Mouse (Mus musculus) NIH3T3 (cell line): Measurements from ENCODE around the gene Lin7b.
A peak's percentile ranks its signal among the peaks of the same experiment; 100 is the strongest.
"Not testable (repeated sequence)": the region's sequence is repeated elsewhere in the genome, so short reads cannot be mapped to it uniquely, and the experiment has no call there.

Source experiments
- DNase-seq: peaks from one replicate; pipeline ENCODE4 v3.0.0-alpha.2; 2012; ENCODE audit warnings: low read depth

Gene Lin7b

DNA sequence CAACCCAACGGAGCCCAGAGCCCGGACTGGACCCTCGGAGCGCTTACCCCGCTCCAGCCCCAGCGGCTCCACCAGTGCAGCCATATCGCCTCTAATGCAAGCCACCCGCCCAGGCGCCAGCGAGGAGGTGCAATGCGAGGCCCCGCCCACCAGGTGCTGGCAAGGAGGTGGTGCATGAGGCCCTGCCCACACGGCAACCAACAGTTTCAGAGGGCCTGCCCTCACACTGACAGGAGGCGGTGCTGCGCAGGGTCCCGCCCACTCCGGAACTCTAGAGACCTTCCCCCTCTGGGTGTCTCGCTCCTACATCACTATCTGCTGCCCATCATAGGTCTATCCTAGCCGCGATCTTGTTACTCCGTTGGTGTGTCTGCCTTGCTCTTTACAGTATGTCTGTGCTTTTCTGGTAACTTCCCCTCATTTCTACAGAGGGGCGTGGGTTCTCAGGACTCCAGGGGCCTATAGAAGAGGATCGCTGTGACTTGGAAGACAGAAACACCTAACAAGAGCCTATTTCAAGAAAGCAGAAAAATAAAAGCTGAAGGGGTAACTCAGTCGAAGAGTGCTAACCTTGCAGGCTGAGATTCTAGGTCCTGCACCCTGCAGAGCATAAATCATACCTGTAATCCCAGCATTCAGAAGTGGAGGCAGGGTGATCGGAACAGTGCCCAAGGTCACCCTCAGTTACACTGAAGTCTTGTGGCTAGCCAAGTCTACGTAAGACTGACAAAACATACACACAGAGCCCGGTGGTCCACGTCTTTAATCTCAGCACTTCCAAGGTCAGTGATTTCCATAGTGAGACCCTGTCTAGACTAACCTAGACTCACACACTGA, at the start of gene Lin7b:
Lin7b (minus strand) TSS at position 109 of the 837 bp plus-strand sequence.
- peak; percentile 28 for DNase-seq

DNA sequence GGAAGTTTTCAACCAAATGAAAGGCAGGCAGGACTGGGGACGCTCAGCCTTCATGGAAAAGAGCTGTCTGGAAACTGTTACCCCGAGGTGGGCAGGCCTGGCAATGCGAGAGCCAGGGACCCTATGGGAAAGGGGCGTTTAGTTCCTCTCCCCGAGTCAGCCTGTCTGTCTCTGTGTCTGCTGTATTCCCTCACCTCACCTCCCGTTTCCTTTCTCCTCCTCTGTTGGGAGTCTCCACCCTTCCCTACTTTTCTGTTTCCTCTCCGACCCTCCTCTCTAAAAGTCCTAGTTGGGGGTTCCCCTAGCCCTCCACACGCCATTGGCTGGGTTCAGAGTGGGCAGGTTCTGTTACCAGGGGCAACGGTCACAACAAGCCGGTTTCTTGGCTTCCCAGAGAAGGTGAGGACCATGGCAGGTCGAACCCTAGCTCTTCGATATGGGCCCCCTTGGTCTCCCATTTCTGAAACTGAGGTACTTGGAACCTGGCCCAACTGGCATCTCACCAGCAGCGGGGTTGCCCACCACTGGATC, 47.6 kb upstream of the Lin7b start:
- DNase-seq: no peak

DNA sequence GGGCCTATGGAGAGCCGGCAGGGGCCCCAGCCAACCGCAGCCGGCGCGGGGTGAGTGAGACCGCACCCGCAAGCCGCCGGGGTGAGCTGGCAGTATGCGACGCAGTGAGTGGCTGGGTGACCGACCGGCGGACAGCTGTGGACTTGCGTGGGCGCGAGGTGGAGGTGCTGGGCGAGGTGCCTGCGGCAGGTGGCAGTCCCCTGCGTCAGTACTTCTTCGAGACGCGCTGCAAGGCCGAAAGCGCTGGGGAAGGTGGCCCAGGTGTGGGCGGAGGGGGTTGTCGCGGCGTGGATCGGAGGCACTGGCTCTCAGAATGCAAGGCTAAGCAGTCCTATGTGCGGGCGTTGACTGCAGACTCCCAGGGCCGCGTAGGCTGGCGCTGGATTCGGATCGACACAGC, 45.3 kb upstream of the Lin7b start:
- DNase-seq: no peak

DNA sequence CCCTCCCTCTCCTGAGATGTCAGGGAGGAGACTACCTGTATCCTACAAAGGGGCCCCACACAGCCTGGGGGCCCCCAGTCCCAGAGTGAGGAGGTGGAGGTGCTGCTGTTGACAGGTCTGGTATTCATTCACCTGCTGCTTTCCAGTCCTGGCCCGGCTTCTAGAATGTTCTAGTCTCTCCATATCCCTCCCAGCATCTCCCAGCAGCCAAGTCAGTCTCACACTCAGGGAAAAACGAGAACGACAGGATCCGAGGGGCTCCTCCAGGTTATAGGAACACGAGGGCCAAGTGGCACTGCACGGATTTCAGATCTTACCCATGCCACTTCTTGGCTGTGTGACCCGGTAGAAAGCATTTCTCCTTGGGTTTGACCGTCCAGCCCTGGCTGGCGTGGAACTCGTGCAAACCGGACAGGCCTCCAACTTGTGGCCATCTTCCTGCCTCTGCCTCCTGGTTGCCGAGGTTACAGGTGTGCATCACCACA, 44.4 kb upstream of the Lin7b start:
- no peak for DNase-seq

DNA sequence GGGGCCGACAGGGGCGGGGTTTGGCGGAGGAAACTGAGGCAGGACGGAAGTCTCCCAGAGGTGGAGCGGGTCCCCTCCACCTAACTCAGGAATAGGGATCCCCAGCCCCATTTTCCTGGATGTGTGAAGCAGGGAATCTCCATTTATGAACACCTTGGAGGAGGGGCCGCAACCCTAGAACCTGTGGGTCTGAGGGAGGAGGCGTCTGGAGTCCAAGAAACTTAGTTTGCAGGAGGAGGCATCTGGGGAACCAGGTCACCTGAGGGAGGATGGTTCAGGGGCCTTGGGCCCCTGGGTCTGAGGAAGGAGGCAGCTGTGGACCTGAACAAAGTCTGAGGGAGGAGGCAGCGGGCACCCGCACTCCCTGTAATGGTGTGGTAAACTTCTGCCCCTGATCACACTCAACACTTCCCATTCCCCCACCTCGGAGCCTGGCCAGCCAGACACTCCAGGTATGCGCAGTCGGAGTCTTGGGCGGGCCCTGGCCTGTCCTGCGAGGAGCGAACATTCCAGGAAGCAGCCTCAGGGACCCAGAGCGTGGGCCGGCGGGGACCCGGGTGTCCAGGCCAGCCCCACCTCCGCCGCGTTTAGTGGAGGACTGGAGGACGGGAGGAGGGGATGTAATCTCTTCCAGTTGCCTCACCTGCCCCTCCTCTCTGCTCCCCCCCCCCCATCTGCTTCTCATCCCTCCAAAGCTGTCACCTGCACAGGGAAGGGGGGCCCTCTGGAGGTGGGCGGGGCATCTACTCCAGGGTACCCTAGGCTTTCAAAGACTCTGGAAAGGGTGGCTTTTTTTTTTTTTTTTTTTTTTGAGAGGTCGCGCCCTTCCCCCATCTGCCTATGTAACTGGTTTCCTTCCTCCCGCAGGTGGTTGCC, 43.7 kb upstream of the Lin7b start:
- no peak for DNase-seq

DNA sequence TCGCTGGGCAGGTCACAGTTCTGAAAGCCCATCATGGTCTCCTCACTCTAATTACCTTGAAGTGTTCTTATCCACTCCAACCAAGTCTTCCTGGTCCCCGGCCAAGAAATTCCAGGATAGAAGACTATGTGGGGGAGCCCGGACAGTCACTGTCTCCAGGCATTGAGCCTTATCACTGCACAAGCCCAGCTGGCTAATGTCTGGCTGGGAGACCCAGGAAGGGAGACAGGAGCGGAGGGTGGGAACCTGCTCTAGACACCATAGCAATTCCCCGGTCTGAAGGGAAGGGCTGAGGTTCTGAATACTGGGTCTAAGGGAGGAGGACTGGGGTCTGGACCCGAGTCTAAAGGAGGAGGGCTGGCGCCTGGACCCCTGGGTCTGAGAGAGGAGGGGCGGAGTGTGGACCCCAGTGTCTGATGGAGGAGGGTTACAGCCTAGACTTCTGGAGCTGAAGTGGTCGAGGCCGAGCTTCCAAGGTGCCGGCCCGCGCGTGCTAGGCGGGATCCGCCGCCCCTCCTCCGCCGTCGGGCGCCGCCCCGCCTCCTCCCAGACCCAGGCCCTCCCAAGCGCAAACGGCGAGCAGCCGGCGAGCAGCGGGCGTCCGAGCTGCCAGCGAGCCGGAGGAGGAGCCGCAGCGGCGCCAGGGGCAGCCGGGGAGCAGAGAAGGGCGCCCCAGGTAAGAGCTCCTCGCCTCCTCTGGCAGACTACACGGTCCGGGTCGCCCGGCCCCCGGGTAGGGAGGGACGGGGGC, 42.9 kb upstream of the Lin7b start, which contains the start of gene Ntf5:
Ntf5 (plus strand) TSS at position 583 of the 751 bp plus-strand sequence.
- DNase-seq: peak; percentile 46

DNA sequence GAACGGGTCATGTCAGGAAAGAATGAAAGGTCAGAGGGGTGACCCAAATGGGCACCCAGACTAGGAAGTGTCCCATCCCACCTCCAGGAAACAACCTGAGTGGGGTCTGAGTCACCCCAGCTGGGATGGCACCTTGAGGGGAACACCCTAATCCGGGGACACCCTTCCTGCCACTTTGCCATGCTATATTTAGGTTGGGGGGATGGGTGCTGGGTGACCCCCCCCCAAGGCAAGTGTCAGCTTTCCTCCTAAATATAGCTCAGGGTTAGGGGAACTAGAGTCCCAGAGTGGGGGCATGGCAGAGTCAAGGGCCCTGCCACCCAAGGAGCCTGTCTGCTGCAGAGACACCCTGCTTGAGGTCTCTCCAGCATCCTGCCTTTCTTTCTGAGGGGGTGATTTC, 42.0 kb upstream of the Lin7b start:
- DNase-seq: no peak

DNA sequence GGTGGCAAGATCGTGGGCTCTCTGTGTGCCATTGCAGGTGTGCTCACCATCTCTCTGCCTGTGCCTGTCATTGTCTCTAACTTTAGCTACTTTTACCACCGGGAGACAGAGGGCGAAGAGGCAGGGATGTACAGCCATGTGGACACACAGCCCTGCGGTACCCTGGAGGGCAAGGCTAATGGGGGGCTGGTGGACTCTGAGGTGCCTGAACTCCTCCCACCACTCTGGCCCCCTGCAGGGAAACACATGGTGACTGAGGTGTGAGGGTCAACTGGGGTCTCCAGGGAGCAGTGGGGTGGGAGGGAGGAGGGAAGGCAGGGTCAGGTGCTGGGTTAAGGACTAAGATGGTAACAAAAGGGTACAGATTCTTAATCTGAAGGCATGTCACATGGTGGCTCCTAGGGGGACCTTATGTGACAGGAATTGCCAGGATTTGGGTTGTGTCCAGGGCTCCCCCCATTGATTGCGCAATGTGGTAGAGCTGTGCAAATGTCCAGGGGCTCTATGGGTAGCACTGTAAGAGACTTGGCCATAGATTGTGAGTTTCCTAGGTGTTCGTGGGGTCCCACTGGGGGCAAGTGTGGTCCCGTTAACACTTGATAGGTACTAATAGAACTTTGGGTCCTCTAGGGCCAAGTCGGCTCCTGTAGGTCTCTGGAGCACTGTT, 39.2 kb upstream of the Lin7b start:
- DNase-seq: no peak

DNA sequence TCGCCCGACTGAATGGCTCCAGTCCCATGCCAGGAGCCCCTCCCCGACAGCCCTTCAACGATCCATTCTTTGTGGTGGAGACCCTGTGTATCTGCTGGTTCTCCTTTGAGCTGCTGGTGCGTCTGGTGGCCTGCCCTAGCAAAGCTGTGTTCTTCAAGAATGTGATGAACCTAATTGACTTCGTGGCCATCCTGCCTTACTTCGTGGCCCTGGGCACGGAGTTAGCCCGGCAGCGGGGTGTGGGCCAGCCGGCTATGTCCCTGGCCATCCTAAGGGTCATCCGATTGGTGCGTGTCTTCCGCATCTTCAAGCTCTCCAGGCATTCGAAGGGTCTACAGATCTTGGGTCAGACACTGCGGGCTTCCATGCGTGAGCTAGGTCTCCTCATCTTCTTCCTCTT, 38.6 kb upstream of the Lin7b start:
- DNase-seq: no peak

DNA sequence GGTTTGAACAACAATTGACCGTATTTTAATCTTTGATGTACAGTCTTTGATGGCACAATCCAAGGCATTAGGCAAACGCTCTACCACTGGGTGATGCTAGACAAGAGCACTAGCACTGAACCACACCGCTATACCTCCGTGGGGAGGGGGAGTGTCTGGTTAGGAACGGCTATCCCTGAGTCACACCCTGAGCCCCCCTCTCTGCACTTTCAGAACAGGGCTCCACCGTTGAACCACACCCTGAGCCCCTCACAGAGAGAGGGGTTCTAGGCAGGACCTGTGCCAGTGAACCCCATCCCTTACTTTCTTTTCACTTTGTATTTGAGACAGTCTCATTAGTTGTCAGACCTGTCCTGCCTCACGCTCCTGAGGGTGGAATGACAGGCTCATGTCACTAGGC, 38.0 kb upstream of the Lin7b start:
- DNase-seq: no peak

DNA sequence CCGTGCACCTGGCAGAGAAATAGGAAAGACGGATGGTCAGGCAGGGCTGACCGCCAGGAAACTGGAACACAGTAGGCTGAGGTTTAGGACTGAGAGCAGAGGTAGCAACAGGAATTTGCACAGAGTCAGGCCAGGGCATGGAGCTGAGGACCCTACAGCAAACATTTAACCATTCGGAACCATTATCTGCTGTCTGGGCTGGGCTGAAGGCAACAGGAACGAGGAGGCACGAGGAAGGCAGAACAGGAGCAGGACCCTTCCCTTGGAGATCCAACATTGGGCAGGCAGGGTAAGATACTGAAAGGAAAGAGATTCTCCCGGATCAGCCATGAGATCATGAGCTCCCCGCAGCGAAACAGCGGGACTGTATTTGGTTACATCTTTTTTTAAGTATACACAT, 37.5 kb upstream of the Lin7b start:
- DNase-seq: no peak

DNA sequence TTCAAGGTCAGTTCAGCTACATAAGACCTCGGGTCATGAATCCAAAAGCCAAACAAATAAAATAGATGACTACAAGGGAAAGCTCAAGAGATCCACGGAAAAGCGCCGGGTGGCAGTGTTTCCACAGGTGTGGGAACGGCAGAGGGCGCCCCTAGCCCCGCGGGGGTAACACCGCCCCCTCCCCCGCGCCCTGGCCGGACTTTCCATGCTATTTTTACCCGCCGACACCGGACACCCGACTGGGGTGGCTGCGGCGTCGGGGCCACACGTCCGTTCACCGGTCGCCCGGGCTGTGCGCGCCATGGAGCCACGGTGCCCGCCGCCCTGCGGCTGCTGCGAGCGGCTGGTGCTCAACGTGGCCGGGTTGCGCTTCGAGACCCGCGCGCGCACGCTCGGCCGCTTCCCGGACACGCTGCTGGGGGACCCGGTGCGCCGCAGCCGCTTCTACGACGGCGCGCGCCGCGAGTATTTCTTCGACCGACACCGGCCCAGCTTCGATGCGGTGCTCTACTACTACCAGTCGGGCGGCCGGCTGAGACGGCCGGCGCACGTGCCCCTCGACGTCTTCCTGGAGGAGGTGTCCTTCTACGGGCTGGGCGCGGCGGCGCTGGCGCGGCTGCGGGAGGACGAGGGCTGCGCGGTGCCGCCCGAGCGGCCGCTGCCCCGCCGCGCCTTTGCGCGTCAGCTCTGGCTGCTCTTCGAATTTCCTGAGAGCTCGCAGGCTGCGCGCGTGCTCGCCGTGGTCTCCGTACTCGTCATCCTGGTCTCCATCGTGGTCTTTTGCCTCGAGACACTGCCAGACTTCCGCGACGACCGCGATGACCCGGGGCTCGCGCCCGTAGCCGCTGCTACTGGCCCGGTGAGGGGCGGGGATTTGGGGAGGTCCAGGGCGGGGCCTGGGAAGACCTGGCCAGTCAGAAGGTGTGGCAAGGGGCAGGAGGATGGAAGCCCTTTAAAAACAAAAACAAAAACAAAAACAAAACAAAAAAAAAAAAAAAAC, 36.1 kb upstream of the Lin7b start:
- DNase-seq: no peak

DNA sequence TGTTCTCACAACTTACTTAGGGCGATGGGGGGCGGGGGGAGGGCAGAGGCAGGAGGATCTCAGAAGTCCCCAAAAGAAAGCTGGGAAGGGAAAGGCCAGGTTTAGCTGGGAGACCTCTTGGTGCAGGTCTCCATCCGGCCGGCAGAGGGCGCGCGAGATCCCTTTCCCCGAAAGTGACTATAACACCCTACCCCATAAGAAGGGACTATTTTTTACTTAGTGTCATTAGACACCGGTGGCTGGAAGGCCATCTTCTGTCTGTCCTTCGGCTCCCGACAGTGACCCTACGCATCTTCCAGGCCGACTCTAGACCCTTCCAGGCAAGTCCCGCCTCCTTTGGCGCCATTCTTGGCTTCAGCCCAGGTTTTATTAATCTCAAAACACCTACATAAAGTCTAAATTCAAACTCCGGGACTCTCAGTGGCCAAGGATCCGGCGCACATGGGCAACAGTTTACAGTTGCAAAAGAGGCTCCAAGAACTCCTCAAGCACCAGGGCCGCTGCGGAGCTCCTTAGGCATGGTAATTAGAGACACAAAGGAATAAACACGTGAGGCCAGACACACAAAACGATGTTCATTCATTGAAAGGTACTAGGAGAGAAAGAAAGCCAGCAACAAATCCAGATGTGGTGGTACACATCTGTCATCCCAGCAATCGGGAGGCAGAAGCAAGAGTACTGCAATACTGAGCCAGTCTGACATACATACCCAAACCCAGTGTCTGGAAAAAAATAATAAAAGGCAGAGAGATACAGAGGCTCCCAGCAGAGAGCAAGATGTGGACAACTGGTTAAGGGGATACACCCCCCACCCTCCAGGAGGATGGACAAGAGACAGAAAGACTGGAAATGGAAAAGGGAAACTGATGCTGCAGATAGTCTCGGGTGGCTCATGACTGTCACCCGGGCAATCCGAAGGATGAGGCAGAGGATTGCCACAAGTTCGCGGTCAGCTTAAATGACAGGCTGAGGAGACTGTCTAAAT, 35.0 kb upstream of the Lin7b start, which contains the start of gene Kcna7:
Kcna7 (plus strand) TSS at position 563 of the 985 bp plus-strand sequence.
- peak; percentile 77 for DNase-seq

DNA sequence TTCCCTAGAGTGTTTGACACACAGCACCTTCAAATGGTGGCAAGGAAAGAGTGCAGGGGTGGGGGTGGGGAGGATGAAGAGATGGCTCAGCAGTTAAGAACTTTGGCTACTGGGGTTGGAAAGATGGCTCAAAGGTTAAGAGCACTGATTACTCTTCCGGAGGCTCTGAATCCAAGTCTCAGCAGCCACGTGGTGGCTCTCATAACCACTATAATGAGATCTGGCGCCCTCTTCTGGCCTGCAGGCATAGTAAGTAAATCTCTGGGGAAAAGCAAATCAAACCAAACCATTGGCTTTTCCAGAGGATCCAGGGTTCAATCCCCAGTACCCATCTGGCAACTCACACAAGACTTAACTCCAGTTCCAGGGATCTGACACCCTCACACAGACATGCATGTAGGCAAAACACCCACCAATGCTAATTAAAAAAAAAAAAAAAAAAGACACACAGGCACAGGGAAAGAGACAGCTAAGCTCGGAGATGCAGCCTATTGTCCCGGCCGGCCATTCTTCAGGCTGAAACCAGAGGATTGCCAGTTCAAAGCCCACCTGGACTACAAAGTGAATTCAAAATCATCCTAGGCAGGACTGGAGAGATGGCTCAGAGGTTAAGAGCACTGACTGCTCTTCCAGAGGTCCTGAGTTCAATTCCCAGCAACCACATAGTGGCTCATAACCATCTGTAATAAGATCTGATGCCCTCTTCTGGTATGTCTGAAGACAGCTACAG, 33.3 kb upstream of the Lin7b start:
- peak; percentile 77 for DNase-seq

DNA sequence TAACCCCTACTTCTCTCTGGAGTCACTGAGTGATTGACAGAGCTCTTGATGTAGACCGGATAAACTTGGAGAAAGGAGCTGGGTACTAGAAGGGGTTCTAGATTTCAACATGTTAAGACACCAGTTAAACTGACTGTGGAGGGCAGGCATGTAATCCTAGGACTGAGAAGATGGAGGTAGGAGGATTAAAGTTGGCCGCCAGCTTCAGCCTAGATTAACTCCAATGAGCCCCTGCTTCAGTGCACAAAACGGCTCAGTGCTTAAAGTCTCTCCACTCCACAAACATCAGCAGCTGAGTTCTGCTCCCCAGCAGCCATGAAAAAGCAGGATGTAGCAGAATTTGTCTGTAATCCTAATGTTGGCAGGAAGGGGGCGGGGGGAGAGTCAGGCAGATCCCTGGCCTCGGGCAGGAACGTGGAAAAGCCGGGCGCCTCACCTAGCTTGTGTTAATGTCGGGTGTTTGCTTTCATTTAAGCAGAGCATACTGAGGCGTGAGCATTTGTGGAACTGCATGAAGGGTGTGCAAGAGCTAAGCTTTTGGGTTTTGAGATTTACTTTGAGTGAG, 31.2 kb upstream of the Lin7b start:
- no peak for DNase-seq

DNA sequence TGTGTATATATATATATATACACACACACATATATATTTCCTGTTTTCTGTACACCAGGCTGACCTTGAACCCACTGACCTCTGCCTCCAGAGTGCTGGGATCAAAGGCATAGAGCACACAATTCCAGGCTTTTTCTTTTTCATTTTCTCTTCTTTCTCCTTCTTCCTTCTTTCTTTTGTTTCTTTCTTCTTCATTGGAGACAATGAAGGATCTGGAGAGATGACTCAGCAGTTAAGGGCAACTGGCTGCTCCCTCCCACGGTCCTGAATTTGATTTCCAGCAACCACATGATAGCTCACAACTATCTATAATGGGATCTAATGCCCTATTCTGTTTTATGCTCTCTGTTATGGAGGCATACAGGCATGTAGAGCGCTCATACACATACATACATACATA, 26.4 kb upstream of the Lin7b start:
- DNase-seq: peak; percentile 52

DNA sequence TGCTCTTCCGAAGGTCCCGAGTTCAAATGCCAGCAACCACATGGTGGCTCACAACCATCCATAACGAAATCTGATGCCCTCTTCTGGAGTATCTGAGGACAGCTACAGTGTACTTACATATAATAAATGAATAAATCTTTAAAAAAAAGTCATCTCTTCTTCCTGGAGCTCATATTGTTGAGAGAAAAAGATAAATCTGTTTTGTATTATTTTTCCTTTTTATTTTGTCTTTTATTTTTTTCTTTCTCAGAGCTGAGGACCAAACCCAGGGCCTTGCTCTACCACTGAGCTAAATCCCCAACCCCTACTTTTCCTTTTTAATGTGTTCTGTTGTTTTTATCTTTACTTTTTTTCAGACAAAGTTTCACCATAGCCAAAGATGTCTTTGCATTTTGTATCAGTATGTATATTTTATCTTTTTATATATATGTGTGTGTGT, 26.0 kb upstream of the Lin7b start:
- not testable (repeated sequence) for DNase-seq
